Mouse (Mus musculus) erythroblast, embryonic 14.5 days (primary cell): Measurements from ENCODE around the gene Tor1a. TPM values are rescaled to one million over a fixed set of nuclear protein-coding genes. Genes with fewer than 3 reads are reported as not detected.

Experiments
- H3K27me3 ChIP-seq: 2 replicates; pipeline ENCODE4 v1.6.1; 2012; ENCODE audit warnings: inconsistent platforms; ENCODE audit not compliant: control insufficient read depth
- H3K36me3 ChIP-seq: 2 replicates; pipeline ENCODE4 v1.6.1; 2012; ENCODE audit warnings: mild to moderate bottlenecking, inconsistent platforms; ENCODE audit not compliant: control insufficient read depth
- H3K4me1 ChIP-seq: 2 replicates; pipeline ENCODE4 v1.6.1; 2012; ENCODE audit warnings: inconsistent platforms; ENCODE audit not compliant: control insufficient read depth
- H3K4me3 ChIP-seq: replicated peaks from 2 replicates; pipeline ENCODE3; 2012; ENCODE audit warnings: moderate library complexity, mild to moderate bottlenecking, inconsistent platforms
- H3K9me3 ChIP-seq: 2 replicates; pipeline ENCODE4 v1.6.1; 2012; ENCODE audit warnings: low read length, inconsistent platforms, mixed read lengths; ENCODE audit not compliant: control insufficient read depth
- GATA1 ChIP-seq: IDR thresholded peaks from 2 replicates; pipeline ENCODE4 v1.6.1; 2012; ENCODE audit warnings: low read length, inconsistent platforms, mixed read lengths
- TAL1 ChIP-seq: IDR thresholded peaks from 3 replicates; pipeline ENCODE4 v1.6.1; 2012; ENCODE audit warnings: low read length, inconsistent platforms, mixed read lengths
- polyA plus RNA-seq: library from polyadenylated mRNA; stranded (reverse); fragments of >175 nt; gene quantifications from 2 replicates; pipeline ENCODE4 v1.2.3, GENCODE M21; 2012

The Tor1a gene
- polyA plus RNA-seq, 1 experiment = 6.5 TPM

GRCm38 (mm10) chr2:30994853-30995252 lies 27.1 kb upstream of the Tor1a start:
- H3K36me3 ChIP-seq = peaks cover under 1% of the 10 kb centered on the region
- H3K4me3 ChIP-seq = no peak overlapping the region
- no peaks in the 10 kb centered on the region for H3K27me3 ChIP-seq
- no peaks in the 10 kb centered on the region for H3K4me1 ChIP-seq
- TF ChIP-seq TAL1 (no peak), GATA1 (no peak)
- H3K9me3 ChIP-seq = no peaks in the 10 kb centered on the region

- Histone ChIP-seq H3K36me3 (no peaks in the 10 kb centered on the region), H3K9me3 (no peaks in the 10 kb centered on the region), H3K4me1 (peaks cover 12% of the 10 kb centered on the region), H3K27me3 (no peaks in the 10 kb centered on the region), H3K4me3 (no peak overlapping the region)
- no peak for TF ChIP-seq GATA1
- TF ChIP-seq TAL1 = no peak
These were observed 22.5 kb upstream of the Tor1a start for GRCm38 (mm10) chr2:30990221-30990620.

GRCm38 (mm10) chr2:30985111-30986020 lies 17.6 kb upstream of the Tor1a start:
- Histone ChIP-seq H3K9me3 (no peaks in the 10 kb centered on the region), H3K36me3 (peaks cover 3% of the 10 kb centered on the region), H3K4me3 (peak overlapping the region; percentile 43), H3K4me1 (peaks cover 44% of the 10 kb centered on the region), H3K27me3 (no peaks in the 10 kb centered on the region)
- no peak for TF ChIP-seq GATA1

- Histone ChIP-seq H3K27me3 (no peaks in the 10 kb centered on the region), H3K36me3 (peaks cover 23% of the 10 kb centered on the region), H3K9me3 (no peaks in the 10 kb centered on the region), H3K4me3 (peak overlapping the region; percentile 86), H3K4me1 (peaks cover 49% of the 10 kb centered on the region)
- TF ChIP-seq TAL1 (no peak), GATA1 (no peak)
These were observed 15.3 kb upstream of the Tor1a start for GRCm38 (mm10) chr2:30983024-30983423.

GRCm38 (mm10) chr2:30981790-30982513 lies 14.2 kb upstream of the Tor1a start, which contains the start of the genes BC005624 and Usp20:
TSS of gene BC005624 (minus strand) at chr2:30982201.
TSS of gene Usp20 (plus strand) at chr2:30982279.
- H3K36me3 ChIP-seq = peaks cover 32% of the 10 kb centered on the region
- no peak for TF ChIP-seq GATA1
- H3K9me3 ChIP-seq = no peaks in the 10 kb centered on the region
- H3K27me3 ChIP-seq = no peaks in the 10 kb centered on the region
- H3K4me3 ChIP-seq = peak within 1 kb of the TSS; percentile 86
- peaks cover 49% of the 10 kb centered on the region for H3K4me1 ChIP-seq

GRCm38 (mm10) chr2:30966826-30967225 lies 907 bp downstream of the Tor1a start:
- H3K9me3 ChIP-seq = no peaks in the 10 kb centered on the region
- peak overlapping the region; percentile 79 for H3K4me3 ChIP-seq
- H3K36me3 ChIP-seq = peaks cover 57% of the 10 kb centered on the region
- TF ChIP-seq GATA1 = no peak
- TF ChIP-seq TAL1 = no peak
- H3K27me3 ChIP-seq = no peaks in the 10 kb centered on the region
- peaks cover 35% of the 10 kb centered on the region for H3K4me1 ChIP-seq

GRCm38 (mm10) chr2:30965627-30966026 lies 2.1 kb downstream of the Tor1a start:
- H3K36me3 ChIP-seq = peaks cover 62% of the 10 kb centered on the region

GRCm38 (mm10) chr2:30962570-30963254 lies 5.0 kb downstream of the Tor1a start:
- Histone ChIP-seq H3K36me3 (peaks cover 87% of the 10 kb centered on the region), H3K4me1 (peaks cover 31% of the 10 kb centered on the region), H3K4me3 (no peak overlapping the region), H3K27me3 (no peaks in the 10 kb centered on the region), H3K9me3 (no peaks in the 10 kb centered on the region)
- no peak for TF ChIP-seq TAL1
- TF ChIP-seq GATA1 = no peak

More at GRCm38 (mm10) chr2:30965627-30966026, 2.1 kb downstream of the Tor1a start:
- TF ChIP-seq GATA1 (no peak), TAL1 (no peak)
- Histone ChIP-seq H3K4me3 (no peak overlapping the region), H3K9me3 (no peaks in the 10 kb centered on the region), H3K4me1 (peaks cover 35% of the 10 kb centered on the region), H3K27me3 (no peaks in the 10 kb centered on the region)

- H3K9me3 ChIP-seq = no peaks in the 10 kb centered on the region
- no peak for TF ChIP-seq TAL1
- no peak for TF ChIP-seq GATA1
- H3K4me1 ChIP-seq = peaks cover 25% of the 10 kb centered on the region
- H3K36me3 ChIP-seq = peaks cover 100% of the 10 kb centered on the region
- H3K27me3 ChIP-seq = no peaks in the 10 kb centered on the region
- H3K4me3 ChIP-seq = no peak overlapping the region
These were observed 7.9 kb downstream of the Tor1a start for GRCm38 (mm10) chr2:30959856-30960255.
